Mouse (Mus musculus) right cerebral cortex, postnatal 36 days (tissue): Measurements from ENCODE around the gene Gpc3.

ENCODE experiments used
- DNase-seq, 2 experiments: peaks; one replicate each; pipeline ENCODE4 v3.0.0; 2022; ENCODE audit warnings: low spot score in 2 of 2, mixed read lengths in 1 of 2

Gpc3 gene

GRCm38 (mm10) chrX:52558526-52558925, 55.2 kb downstream of the Gpc3 start:
- DNase-seq = no peak

DNA sequence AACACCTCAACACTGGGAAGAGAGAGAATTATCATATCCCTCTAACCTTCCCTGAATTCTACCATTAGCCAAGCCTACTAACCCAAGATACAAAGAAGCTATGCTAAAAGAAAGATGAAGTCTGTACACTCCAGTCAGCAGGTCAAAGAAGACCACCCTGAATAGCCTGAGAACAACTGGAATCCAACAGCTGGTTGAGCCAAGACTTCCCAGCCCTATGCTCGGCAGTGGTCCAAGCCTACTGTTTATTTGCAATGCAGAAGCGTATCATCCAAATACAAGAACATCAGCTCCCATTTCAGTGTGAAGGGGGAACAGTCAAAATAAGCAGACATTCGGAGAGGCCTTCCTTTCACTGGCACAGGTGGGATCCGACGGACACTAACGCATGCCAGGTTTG, 56.3 kb downstream of the Gpc3 start:
- DNase-seq = no peak

DNA sequence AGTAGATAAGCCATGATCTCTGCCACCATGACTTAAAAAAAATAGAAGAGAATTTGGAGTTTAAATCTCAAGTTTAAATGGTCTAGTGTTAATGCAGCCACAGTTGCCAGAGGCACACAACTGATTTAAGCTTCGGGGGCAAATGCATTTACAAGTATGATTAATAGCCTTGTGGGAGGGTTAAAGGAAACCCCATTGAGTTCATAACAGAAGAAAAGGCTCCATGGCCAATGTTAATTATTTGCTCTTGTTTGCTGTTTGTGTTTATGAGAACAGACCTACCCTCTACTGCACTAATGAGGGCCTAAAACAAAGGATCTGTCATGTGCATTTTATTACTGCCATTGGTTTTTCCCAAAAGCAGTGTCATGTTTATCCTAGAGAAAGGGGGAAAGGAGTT, 62.5 kb downstream of the Gpc3 start:
- no peak for DNase-seq

DNA sequence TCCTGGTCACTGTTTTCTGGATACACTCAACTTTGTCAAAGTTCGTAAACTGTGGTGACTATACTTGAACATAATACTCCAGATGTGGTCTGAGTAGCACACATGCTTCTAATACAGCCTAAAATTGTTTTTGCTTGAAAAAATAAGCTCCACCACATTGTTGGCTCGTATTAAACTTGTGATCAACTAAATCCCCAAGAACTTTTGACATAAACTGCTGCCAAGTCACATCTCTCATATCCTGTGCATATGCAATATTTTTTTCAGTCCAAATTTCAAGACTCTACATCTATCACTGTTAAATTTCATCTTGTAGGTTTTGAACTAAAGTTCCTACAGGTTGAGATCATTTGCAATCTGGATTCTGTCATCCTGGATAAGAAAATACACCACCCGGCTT, 69.1 kb downstream of the Gpc3 start:
- no peak for DNase-seq

- no peak for DNase-seq
Measured at GRCm38 (mm10) chrX:52537282-52537681, 76.5 kb downstream of the Gpc3 start.

DNA sequence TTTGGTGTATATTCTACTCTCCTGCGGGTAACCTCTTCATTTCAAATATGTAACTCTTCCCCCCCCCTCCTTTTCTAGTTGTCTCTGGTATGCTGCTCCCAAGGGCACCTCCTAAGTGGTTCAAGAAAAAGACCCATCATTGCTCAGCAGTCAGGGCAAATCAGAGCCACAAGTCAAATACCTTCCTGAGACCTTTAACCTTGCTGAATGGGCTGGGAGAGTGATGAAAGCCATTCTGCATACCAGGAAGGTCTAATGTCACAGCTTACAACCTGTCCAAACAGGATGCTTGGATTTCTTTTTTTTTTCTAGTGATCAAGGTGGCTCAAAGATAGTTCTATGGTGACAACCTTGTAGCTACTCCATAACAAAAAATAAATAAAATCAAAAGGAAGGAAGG, 80.0 kb downstream of the Gpc3 start:
- no peak for DNase-seq

DNA sequence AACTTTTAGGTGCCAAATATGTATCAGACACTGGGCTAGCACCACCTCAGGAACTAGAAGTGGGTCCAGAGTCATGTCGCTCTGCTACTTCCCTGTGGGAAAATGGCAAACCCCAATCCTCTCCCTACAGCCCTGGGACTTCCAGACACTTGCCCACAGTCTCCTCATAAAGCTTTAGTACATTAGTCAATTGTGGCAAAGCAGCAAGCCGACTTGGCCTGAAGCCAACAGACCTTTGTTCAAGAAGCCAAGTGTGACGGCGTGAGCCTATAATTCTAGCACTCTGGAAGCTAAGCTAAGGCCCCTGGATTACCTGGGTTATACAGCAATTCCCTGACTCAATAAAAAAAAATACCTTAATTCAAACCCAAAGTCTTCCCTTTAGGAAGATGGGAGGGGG, 80.7 kb downstream of the Gpc3 start:
- no peak for DNase-seq

DNA sequence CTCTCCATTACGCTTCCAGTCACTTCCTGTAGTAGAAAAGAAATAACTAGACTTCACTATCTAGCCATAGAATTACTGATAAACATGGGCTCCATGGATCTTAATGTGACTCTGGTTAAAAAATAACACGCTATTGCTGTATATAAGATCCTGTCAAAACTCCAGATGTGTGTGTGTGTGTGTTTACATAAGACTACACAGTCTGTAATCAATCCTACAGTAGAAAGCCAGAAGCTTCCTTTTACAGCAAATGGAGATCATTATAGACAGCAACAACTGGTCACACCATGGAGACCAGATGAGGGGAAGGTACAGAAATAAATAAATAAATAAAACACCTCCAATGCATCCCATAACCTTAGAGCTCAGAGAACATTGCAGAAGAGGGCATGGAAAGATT, 81.6 kb downstream of the Gpc3 start:
- no peak for DNase-seq

GRCm38 (mm10) chrX:52526086-52526485, 87.7 kb downstream of the Gpc3 start:
- DNase-seq = no peak

GRCm38 (mm10) chrX:52525132-52525531, 88.6 kb downstream of the Gpc3 start:
- no peak for DNase-seq

GRCm38 (mm10) chrX:52514553-52514952, 99.2 kb downstream of the Gpc3 start:
- DNase-seq = no peak

- DNase-seq = no peak
Measured at GRCm38 (mm10) chrX:52511151-52511550, 102.6 kb downstream of the Gpc3 start.

- no peak for DNase-seq
Measured at GRCm38 (mm10) chrX:52503857-52504256, 109.9 kb downstream of the Gpc3 start.

DNA sequence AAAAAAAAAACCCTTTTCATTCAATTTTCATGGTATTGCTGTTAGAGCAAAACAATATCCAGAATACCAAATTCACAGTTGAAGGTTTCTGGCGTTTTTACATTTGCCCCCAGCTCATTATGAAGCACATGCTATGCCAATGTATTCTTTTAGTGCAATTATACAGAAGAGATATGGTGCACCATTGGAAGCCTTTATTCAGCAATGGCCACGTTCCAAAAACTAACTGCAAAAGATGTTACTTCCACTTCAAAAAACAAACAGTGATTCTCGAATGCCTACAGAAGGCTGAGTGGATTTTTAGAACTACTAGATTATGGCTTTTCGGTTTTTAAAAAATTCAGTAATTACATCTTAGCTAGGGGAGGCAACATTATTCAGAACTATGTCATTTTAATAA, 124.3 kb downstream of the Gpc3 start:
- no peak for DNase-seq

DNA sequence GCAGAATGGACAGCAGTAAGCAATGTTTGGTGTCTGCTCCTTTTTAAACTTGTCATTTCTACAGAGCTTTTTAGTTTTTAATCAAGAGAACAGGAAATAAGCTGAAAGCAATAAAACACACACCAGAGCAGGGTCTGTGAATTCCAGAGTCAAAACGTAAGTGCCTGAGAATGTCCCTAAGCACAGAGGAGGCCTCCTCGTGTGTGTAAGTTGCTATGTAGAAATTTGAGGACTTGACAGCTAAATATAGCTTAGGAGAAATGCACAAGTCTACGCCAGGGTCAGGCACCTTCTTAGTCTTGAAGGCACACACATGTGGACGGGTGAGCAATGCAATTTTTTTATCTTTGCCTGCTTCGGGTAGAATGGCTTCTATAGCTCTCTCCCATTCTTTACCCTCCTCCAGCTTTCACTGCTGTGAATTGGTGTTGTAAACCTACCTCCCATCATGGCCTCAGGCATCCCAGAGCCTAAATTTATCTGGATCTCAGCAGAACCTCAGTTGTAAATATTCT, 158.6 kb downstream of the Gpc3 start:
- DNase-seq = no peak

- DNase-seq = peak; percentile 21 to 29
Measured at GRCm38 (mm10) chrX:52453445-52454182, 160.1 kb downstream of the Gpc3 start.

GRCm38 (mm10) chrX:52449177-52449576, 164.6 kb downstream of the Gpc3 start:
- DNase-seq = no peak

- no peak for DNase-seq
Measured at GRCm38 (mm10) chrX:52448496-52448895, 165.3 kb downstream of the Gpc3 start.

DNA sequence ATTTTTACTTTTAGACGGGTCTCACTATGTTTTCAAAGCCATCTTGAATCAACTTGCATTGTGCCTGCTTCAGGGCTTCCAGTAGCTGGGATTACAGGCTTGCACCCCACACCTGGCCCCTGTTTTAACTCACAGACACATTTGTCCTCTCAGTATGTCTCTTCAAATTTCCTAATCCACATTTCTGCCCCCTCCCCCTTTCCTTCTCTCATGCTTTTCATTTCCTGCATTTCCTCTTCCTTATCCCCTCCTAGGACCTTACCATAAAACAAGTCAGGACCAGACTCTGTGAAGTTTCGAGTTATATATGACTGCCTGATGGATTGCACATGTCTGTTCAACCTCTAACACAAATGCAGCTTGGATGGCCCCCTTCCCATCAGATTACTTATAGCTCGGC, 167.2 kb downstream of the Gpc3 start:
- no peak for DNase-seq

- no peak for DNase-seq
Measured at GRCm38 (mm10) chrX:52444977-52445376, 168.8 kb downstream of the Gpc3 start.

- DNase-seq = no peak
Measured at GRCm38 (mm10) chrX:52441798-52442197, 172.0 kb downstream of the Gpc3 start.

DNA sequence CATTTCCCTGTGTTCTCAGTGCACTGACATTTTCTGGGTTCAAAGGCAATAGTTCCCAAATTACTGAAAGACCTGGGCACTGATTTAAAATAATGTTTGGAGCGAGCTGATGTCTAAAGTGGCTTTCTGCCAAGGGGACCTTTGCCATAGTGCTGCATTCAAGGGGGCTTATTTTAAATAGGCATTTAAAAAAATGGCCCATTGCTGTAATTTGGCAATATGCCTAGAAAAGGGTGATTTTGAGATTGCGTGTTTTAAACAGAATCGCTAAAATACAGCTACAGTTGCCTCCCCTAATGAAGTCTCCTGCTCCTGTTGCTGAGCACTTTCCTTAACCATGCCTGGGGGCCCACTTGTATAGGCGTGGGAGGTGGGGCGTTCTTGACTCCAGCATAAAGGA, 174.3 kb downstream of the Gpc3 start:
- DNase-seq = no peak

DNA sequence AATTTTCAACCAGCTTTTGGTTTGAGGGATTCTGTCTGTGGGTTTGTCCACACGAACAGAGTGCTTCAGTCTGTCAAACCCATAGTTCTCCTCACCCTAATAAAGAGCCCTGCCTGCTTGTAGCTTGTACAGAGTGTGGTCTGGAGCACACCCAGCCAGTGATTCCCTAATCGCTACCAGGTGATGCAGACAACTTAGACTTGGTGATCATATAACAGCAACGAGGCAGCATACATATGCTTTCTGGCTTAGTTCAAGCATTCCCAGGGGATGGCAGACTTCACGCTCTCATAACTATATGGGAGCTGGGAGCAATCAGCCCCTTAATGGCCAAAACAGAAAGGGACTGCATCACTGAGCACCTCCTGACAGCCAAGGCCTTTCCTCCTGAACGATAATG, 188.1 kb downstream of the Gpc3 start:
- no peak for DNase-seq

DNA sequence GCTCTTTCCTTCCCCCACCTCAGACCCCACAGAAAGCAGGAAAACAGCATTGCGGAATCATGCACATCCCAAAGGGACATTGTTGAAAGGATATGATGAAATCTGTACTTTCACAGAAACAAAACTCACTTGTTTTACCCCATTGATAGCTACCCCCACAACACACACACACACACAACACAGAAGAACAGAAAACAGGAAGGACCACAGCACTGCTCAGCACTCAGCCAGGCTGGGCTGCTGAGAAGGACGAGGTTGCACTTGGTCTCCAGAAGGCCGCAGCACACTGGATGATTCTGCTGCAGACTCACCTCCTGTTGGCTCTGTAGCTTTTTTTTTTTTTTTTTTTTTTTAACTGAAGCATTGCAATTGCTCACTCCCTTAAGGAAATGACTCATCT, 193.9 kb downstream of the Gpc3 start:
- DNase-seq = no peak
